Mouse (Mus musculus) lung, postnatal 0 days (tissue): ENCODE measurements around the gene Ccdc80.

Experiments
- CTCF ChIP-seq: IDR thresholded peaks from 2 replicates; pipeline ENCODE4 v1.5.1; 2016; ENCODE audit warnings: antibody characterized with exemption, mild to moderate bottlenecking
- EP300 ChIP-seq: IDR thresholded peaks from 2 replicates; pipeline ENCODE4 v1.6.1; 2016; ENCODE audit warnings: antibody characterized with exemption, mild to moderate bottlenecking, control low read depth

GRCm38 (mm10) chr16:45044844-45045243 is 48.4 kb upstream of the Ccdc80 start:
- TF ChIP-seq EP300 = no peak
- TF ChIP-seq CTCF = no peak
